Mouse (Mus musculus) left cerebral cortex, adult 8-10 months (tissue): ENCODE results near the gene Cysrt1. TPM values are rescaled to one million over a fixed set of nuclear protein-coding genes. Genes with fewer than 3 reads are reported as not detected.

Experiments
- DNase-seq, 2 experiments: peaks; one replicate each; pipeline ENCODE4 v3.0.0; 2022; ENCODE audit warnings: low spot score in 2 of 2
- total RNA-seq, 4 experiments: library from RNA; stranded (reverse); gene quantifications; 2 replicates each; pipeline ENCODE4 v1.2.4; 2022

Gene Cysrt1
- total RNA-seq, 4 experiments from 2014 or later = not detected

- DNase-seq = no peak
These were observed 4.1 kb downstream of the Cysrt1 start for GRCm38 (mm10) chr2:25238106-25238505.

GRCm38 (mm10) chr2:25237522-25237921, 4.7 kb downstream of the Cysrt1 start:
- DNase-seq = no peak

GRCm38 (mm10) chr2:25236614-25237013, 5.6 kb downstream of the Cysrt1 start, which contains the start of gene Rnf224:
TSS of gene Rnf224 (minus strand) at chr2:25236787.
- DNase-seq = no peak

GRCm38 (mm10) chr2:25234551-25235220, 7.6 kb downstream of the Cysrt1 start:
- no peak for DNase-seq

GRCm38 (mm10) chr2:25234050-25234449, 8.2 kb downstream of the Cysrt1 start, which contains the start of gene Slc34a3:
TSS of gene Slc34a3 (minus strand) at chr2:25234364.
- no peak for DNase-seq

- no peak for DNase-seq
These were observed 8.8 kb downstream of the Cysrt1 start for GRCm38 (mm10) chr2:25233421-25233820.

- DNase-seq = no peak
These were observed 11.2 kb downstream of the Cysrt1 start for GRCm38 (mm10) chr2:25231038-25231437.

GRCm38 (mm10) chr2:25230581-25230980, 11.7 kb downstream of the Cysrt1 start:
- DNase-seq = no peak

GRCm38 (mm10) chr2:25229582-25229981, 12.7 kb downstream of the Cysrt1 start:
- DNase-seq = no peak

- DNase-seq = no peak
These were observed 13.2 kb downstream of the Cysrt1 start for GRCm38 (mm10) chr2:25228995-25229530.

GRCm38 (mm10) chr2:25228431-25228889, 13.8 kb downstream of the Cysrt1 start:
- DNase-seq = peak; percentile 56 to 83

GRCm38 (mm10) chr2:25227406-25227805, 14.8 kb downstream of the Cysrt1 start:
- DNase-seq = no peak

- peak in 1 of 2 experiments; percentile 76 for DNase-seq
These were observed 15.4 kb downstream of the Cysrt1 start for GRCm38 (mm10) chr2:25226864-25227263.

GRCm38 (mm10) chr2:25225811-25226379, 16.4 kb downstream of the Cysrt1 start:
- no peak for DNase-seq

- DNase-seq = peak; percentile 95 to 100
These were observed 17.2 kb downstream of the Cysrt1 start for GRCm38 (mm10) chr2:25224766-25225752.

- no peak for DNase-seq
These were observed 17.8 kb downstream of the Cysrt1 start, which contains the start of gene Tubb4b for GRCm38 (mm10) chr2:25224492-25224765. TSS of gene Tubb4b (minus strand) at chr2:25224702.

- DNase-seq = peak in 1 of 2 experiments; percentile 83
These were observed 18.4 kb downstream of the Cysrt1 start for GRCm38 (mm10) chr2:25223681-25224491.

- DNase-seq = no peak
These were observed 20.9 kb downstream of the Cysrt1 start for GRCm38 (mm10) chr2:25221331-25221772.

- no peak for DNase-seq
These were observed 23.8 kb downstream of the Cysrt1 start, which contains the start of gene Fam166a for GRCm38 (mm10) chr2:25218445-25218844. TSS of gene Fam166a (plus strand) at chr2:25218745.

- no peak for DNase-seq
These were observed 24.6 kb downstream of the Cysrt1 start for GRCm38 (mm10) chr2:25217666-25218065.
